Mouse (Mus musculus): ENCODE measurements around the gene Prss41.

DNA sequence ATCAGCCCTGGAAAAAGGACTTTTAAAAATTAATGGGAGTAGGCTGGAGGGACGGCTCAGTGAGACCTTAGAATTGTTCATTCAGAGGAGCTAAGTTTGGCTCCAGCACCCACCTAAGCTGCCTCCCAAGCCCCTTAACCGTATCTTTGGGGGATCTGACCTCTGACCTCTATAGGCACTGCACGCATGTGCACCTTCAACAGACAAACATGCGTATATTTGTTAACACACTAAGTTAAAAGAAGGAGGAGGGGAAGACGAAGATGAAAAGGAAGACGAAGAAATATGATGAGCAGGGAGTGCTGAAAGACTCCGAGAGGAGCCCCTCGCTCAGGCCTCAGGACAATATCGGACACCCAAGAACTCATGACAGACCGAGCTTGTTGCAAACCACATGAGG is 42.3 kb downstream of the Prss41 start:
- TF ChIP-seq CTCF (conservative IDR thresholded peaks at IDR 0.05; ENCODE audit: insufficient read depth, insufficient read length, low read depth, low read length) (no peak), POLR2A (IDR thresholded peaks at IDR 0.05; ENCODE audit: low read depth, low read length) (no peak)
